In the genomic region with DNA sequence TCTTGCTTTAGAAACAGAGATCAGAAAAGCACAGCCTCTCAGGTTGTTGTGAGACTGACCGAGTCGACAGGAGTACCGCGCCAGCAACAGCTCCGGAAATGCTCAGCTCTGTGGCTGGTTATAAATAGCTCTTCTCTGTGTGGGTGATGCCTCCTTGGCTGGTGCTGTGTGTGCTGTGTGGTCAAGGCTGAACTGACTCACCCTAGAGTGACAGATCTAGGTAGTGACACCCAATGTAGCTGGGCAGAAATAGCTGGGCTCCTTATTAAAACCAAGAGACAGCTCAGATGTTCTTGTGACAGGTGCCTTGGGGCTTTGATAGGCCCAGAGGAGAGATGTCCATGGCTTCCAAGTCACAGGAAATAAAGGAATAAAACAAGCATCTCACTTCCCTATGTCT, we compare ENCODE assay signal across 9 mouse cellular contexts.
DNase-seq lines count a peak whose midpoint lies in the region; ATAC-seq lines count a peak whose summit lies in the region.
"Had no signal": no experiment of that assay in that cellular context is flagged by ENCODE, and none has a peak within 500 bp of the region (broad histone marks: within the 10 kb centered on the region; RNA-seq: fewer than 3 reads in every experiment).

No protein-coding gene starts in this region.

- H3K27me3 ChIP-seq in kidney, embryonic 16.5 days (ENCODE audit: insufficient read depth, low read length), result no peaks in the 10 kb centered on the region
- H3K27me3 ChIP-seq in midbrain, embryonic 13.5 days, result no peaks in the 10 kb centered on the region
- H3K27me3 ChIP-seq: liver, embryonic 13.5 days had no signal

- no peak overlapping the region for H3K9ac ChIP-seq in kidney, embryonic 16.5 days (replicated peaks; ENCODE audit: low read length)
- no peak overlapping the region for H3K9ac ChIP-seq in midbrain, embryonic 13.5 days (replicated peaks)
- H3K9ac ChIP-seq: liver, embryonic 13.5 days had no signal

- no peaks in the 10 kb centered on the region for H3K79me2 ChIP-seq in macrophage (ENCODE audit: inconsistent target)

- no peak overlapping the region for H3K27ac ChIP-seq in kidney, embryonic 16.5 days (ENCODE audit: low read length)
- peak overlapping the region; percentile 7; the same call in 1 of the 2 replicates for H3K27ac ChIP-seq in macrophage
- H3K27ac ChIP-seq in midbrain, embryonic 13.5 days, result no peak overlapping the region
- H3K27ac ChIP-seq: liver, embryonic 13.5 days had no signal

- ATAC-seq in kidney, embryonic 16.5 days (ENCODE audit: low FRiP score, low TSS enrichment), result no peak
- ATAC-seq in granulocyte monocyte progenitor cell, adult 5-6 weeks (replicated peaks; ENCODE audit: poor library complexity, severe bottlenecking), result peak; percentile 94
- ATAC-seq in midbrain, embryonic 13.5 days, result no peak

- no peak overlapping the region for H3K4me2 ChIP-seq in kidney, embryonic 16.5 days (replicated peaks; ENCODE audit: low read depth, low read length)
- no peak overlapping the region for H3K4me2 ChIP-seq in midbrain, embryonic 13.5 days (replicated peaks)
- H3K4me2 ChIP-seq: liver, embryonic 13.5 days had no signal

- WGBS in kidney, embryonic 16.5 days, result 87% methylated on average over 5 of the region's 5 CpGs
- 2% methylated on average over 5 of the region's 5 CpGs for WGBS in macrophage (ENCODE audit: missing documents)
- WGBS in midbrain, embryonic 13.5 days, result 96% methylated on average over 5 of the region's 5 CpGs

- H3K36me3 ChIP-seq in kidney, embryonic 16.5 days (ENCODE audit: insufficient read depth, low read length), result no peaks in the 10 kb centered on the region
- no peaks in the 10 kb centered on the region for H3K36me3 ChIP-seq in macrophage (ENCODE audit: inconsistent target)
- no peaks in the 10 kb centered on the region for H3K36me3 ChIP-seq in midbrain, embryonic 13.5 days
- H3K36me3 ChIP-seq: liver, embryonic 13.5 days had no signal

- no peaks in the 10 kb centered on the region for H3K4me1 ChIP-seq in kidney, embryonic 16.5 days (ENCODE audit: insufficient read depth, low read length)
- H3K4me1 ChIP-seq in midbrain, embryonic 13.5 days (replicated peaks), result no peaks in the 10 kb centered on the region
- H3K4me1 ChIP-seq: liver, embryonic 13.5 days had no signal

- DNase-seq in kidney, postnatal 14 days, result peak; percentile 8
- peak; percentile 72 to 76 for DNase-seq in adrenal gland, postnatal 36 days
- DNase-seq in thymus, adult 18-20 months, result peak; percentile 6 to 37
- no peak for DNase-seq in layer of hippocampus, adult 8-10 months (ENCODE audit: low spot score in 2 of 2)
- DNase-seq: liver, embryonic 13.5 days had no signal

- H3K4me3 ChIP-seq in kidney, embryonic 16.5 days (ENCODE audit: low read length), result no peak overlapping the region
- H3K4me3 ChIP-seq in macrophage (ENCODE audit: inconsistent target), result no peak overlapping the region
- no peak overlapping the region for H3K4me3 ChIP-seq in midbrain, embryonic 13.5 days (replicated peaks)
- H3K4me3 ChIP-seq: liver, embryonic 13.5 days had no signal

- no peaks in the 10 kb centered on the region for H3K9me3 ChIP-seq in kidney, embryonic 16.5 days (ENCODE audit: low read length)
- no peaks in the 10 kb centered on the region for H3K9me3 ChIP-seq in midbrain, embryonic 13.5 days
- H3K9me3 ChIP-seq: liver, embryonic 13.5 days had no signal

Comparison
In these comparisons a context has a peak if more than half of its experiments do, and no peak if none do; other contexts are left out.
1. DNase-seq: peak in kidney, postnatal 14 days (single experiment), adrenal gland, postnatal 36 days (2 of 2) and thymus, adult 18-20 months (2 of 2); none in layer of hippocampus, adult 8-10 months (0 of 2).